Mouse (Mus musculus) CH12.LX (cell line): ENCODE results near the gene Map3k11. TPM values are rescaled to one million over a fixed set of nuclear protein-coding genes. Genes with fewer than 3 reads are reported as not detected.
A peak's percentile ranks its signal among the peaks of the same experiment; 100 is the strongest.

Experiments used
- DNase-seq: peaks from one replicate; pipeline ENCODE4 v3.0.0-alpha.2; 2013; ENCODE audit errors: extremely low read depth
- H3K27ac ChIP-seq: 2 replicates; pipeline ENCODE4 v1.5.1; 2012; ENCODE audit warnings: low read depth, mild to moderate bottlenecking, control low read depth, moderate library complexity; ENCODE audit not compliant: insufficient read depth
- H3K27me3 ChIP-seq: replicated peaks from 2 replicates; pipeline ENCODE3; 2012; ENCODE audit warnings: inconsistent platforms
- H3K36me3 ChIP-seq, 2 experiments: replicated peaks in 1 of 2; 2 replicates each; pipeline versions ENCODE3 to v1.6.1; 2012; ENCODE audit warnings: inconsistent platforms in 1 of 2, low read length in 1 of 2, mild to moderate bottlenecking in 1 of 2, mixed read lengths in 1 of 2, moderate library complexity in 1 of 2; ENCODE audit not compliant: control insufficient read depth in 1 of 2, insufficient read depth in 1 of 2
- H3K4me1 ChIP-seq, 2 experiments: 2 replicates each; pipeline ENCODE4 v1.6.1; 2012; ENCODE audit warnings: inconsistent platforms in 1 of 2, moderate library complexity in 1 of 2; ENCODE audit not compliant: insufficient read depth in 2 of 2, control insufficient read depth in 1 of 2
- H3K4me2 ChIP-seq: 2 replicates; pipeline ENCODE4 v1.6.1; 2012; ENCODE audit warnings: low read depth, mild to moderate bottlenecking, control low read depth; ENCODE audit not compliant: poor library complexity, insufficient read depth, severe bottlenecking
- H3K4me3 ChIP-seq, 3 experiments: fragments of 150-350 bp in 1 of 3; sonication (generic) in 1 of 3; replicated peaks in 1 of 3; 2 replicates each; pipeline versions ENCODE3 to v1.5.1; 2011 to 2012; ENCODE audit warnings: low read depth in 2 of 3, low read length in 2 of 3, mild to moderate bottlenecking in 2 of 3, moderate library complexity in 2 of 3, control low read depth in 1 of 3, improper control_type of control experiment in 1 of 3, inconsistent platforms in 1 of 3, mixed read lengths in 1 of 3; ENCODE audit not compliant: poor library complexity in 1 of 3
- H3K79me2 ChIP-seq: replicated peaks from 2 replicates; pipeline ENCODE4 v1.6.1; 2012; ENCODE audit warnings: mild to moderate bottlenecking, moderate library complexity; ENCODE audit not compliant: control insufficient read depth, poor library complexity, insufficient read depth, severe bottlenecking; ENCODE audit errors: extremely low read depth
- H3K9ac ChIP-seq: 2 replicates; pipeline ENCODE4 v1.6.1; 2012; ENCODE audit warnings: low read depth, mild to moderate bottlenecking, control low read depth, moderate library complexity; ENCODE audit not compliant: insufficient read depth
- H3K9me3 ChIP-seq: replicated peaks from 2 replicates; pipeline ENCODE3; 2012; ENCODE audit warnings: low read length, inconsistent platforms, mixed read lengths
- BHLHE40 ChIP-seq: IDR thresholded peaks from 2 replicates; pipeline ENCODE4 v1.6.1; 2011; ENCODE audit warnings: mild to moderate bottlenecking, low read depth, low read length, improper control_type of control experiment
- CHD2 ChIP-seq: IDR thresholded peaks from 2 replicates; pipeline ENCODE4 v1.6.1; 2011; ENCODE audit warnings: low read length, improper control_type of control experiment
- CTCF ChIP-seq, 2 experiments: IDR thresholded peaks in 1 of 2; conservative IDR thresholded peaks in 1 of 2; 2 replicates each; pipeline ENCODE4 v1.5.1; 2011 to 2012; ENCODE audit warnings: low read depth in 2 of 2, low read length in 2 of 2, improper control_type of control experiment in 1 of 2, inconsistent platforms in 1 of 2, mild to moderate bottlenecking in 1 of 2, moderate library complexity in 1 of 2
- EP300 ChIP-seq: IDR thresholded peaks from 2 replicates; pipeline ENCODE4 v1.6.1; 2011; ENCODE audit warnings: low read length, improper control_type of control experiment
- HCFC1 ChIP-seq: IDR thresholded peaks from 2 replicates; pipeline ENCODE4 v1.6.1; 2012; ENCODE audit warnings: low read depth, mild to moderate bottlenecking, inconsistent platforms, low read length, improper control_type of control experiment
- IRF4 ChIP-seq: IDR thresholded peaks from 2 replicates; pipeline ENCODE4 v1.6.1; 2014; ENCODE audit warnings: low read depth, mild to moderate bottlenecking, inconsistent platforms, low read length, improper control_type of control experiment
- JUND ChIP-seq: conservative IDR thresholded peaks from 2 replicates; pipeline ENCODE4 v1.6.1; 2011; ENCODE audit warnings: low read depth, low read length, improper control_type of control experiment
- KAT2A ChIP-seq: IDR thresholded peaks from 2 replicates; pipeline ENCODE4 v1.6.1; 2012; ENCODE audit warnings: low read length, improper control_type of control experiment, inconsistent platforms; ENCODE audit not compliant: insufficient replicate concordance
- MAFK ChIP-seq: IDR thresholded peaks from 2 replicates; pipeline ENCODE4 v1.6.1; 2011; ENCODE audit warnings: low read length, improper control_type of control experiment; ENCODE audit not compliant: insufficient replicate concordance
- MAX ChIP-seq: IDR thresholded peaks from 2 replicates; pipeline ENCODE4 v1.6.1; 2011; ENCODE audit warnings: low read length, improper control_type of control experiment
- MYC ChIP-seq: IDR thresholded peaks from 2 replicates; pipeline ENCODE4 v1.6.1; 2011; ENCODE audit warnings: low read depth, mild to moderate bottlenecking, improper control_type of control experiment, low read length
- RAD21 ChIP-seq: IDR thresholded peaks from 2 replicates; pipeline ENCODE4 v1.6.1; 2011; ENCODE audit warnings: low read depth, mild to moderate bottlenecking, low read length, improper control_type of control experiment, moderate library complexity
- RCOR1 ChIP-seq: conservative IDR thresholded peaks from 2 replicates; pipeline ENCODE4 v1.6.1; 2012; ENCODE audit warnings: low read depth, mild to moderate bottlenecking, inconsistent platforms, low read length, improper control_type of control experiment
- SMC3 ChIP-seq: IDR thresholded peaks from 2 replicates; pipeline ENCODE4 v1.6.1; 2011; ENCODE audit warnings: low read depth, low read length, improper control_type of control experiment
- TBP ChIP-seq: conservative IDR thresholded peaks from 2 replicates; pipeline ENCODE4 v1.6.1; 2011; ENCODE audit warnings: low read depth, low read length, improper control_type of control experiment
- dilution Hi-C: fragments of 300-500 bp; cut with MboI; formaldehyde crosslinking; loops from 2 replicates; pipeline ENCODE4 v1.14.3; 2020; ENCODE audit warnings: low sequenced_read_pairs; ENCODE audit not compliant: extremely low pct_unique_long_range_greater_than_20kb, extremely low pct_ligation_motif_present
- in situ Hi-C: fragments of 300-500 bp; cut with MboI; formaldehyde crosslinking; loops from 3 replicates; pipeline ENCODE4 v1.14.3; 2019; ENCODE audit warnings: low sequenced_read_pairs, low pct_ligation_motif_present, low pct_unique_long_range_greater_than_20kb, mixed read lengths
- polyA plus RNA-seq: library from polyadenylated mRNA; unstranded; fragments of >175 nt; gene quantifications from 2 replicates; pipeline ENCODE4 v1.2.1, GENCODE M21; 2012; ENCODE audit warnings: low read depth; ENCODE audit not compliant: insufficient read length
- total RNA-seq, 2 experiments: library from RNA; depleted of rRNA; stranded (reverse); fragments of 300-350 nt in 1 of 2; fragments of >200 nt in 1 of 2; gene quantifications; 2 replicates each; pipeline ENCODE4 v1.2.3; 2012 to 2014

The Map3k11 gene
- total and polyA plus RNA-seq, 3 experiments: 6.0 to 16.0 (median 13.5) TPM

- peak; percentile 94 for TF ChIP-seq CHD2
These were observed at the start of gene Map3k11, which contains the start of gene Pcnx3 (continued) for GRCm38 (mm10) chr19:5688200-5689087.

- DNase-seq: no peak
- Histone ChIP-seq H3K79me2 (peaks cover 14% of the 10 kb centered on the region), H3K4me1 (peaks cover 6 to 26% of the 10 kb centered on the region in 2 experiments), H3K27ac (no peak overlapping the region), H3K9ac (no peak overlapping the region), H3K9me3 (no peaks in the 10 kb centered on the region), H3K4me3 (no peak overlapping the region), H3K36me3 (peaks cover 63 to 69% of the 10 kb centered on the region in 2 experiments), H3K4me2 (no peak overlapping the region), H3K27me3 (no peaks in the 10 kb centered on the region)
- dilution Hi-C loops (no loop called here), in situ Hi-C loops (no loop called here)
- TF ChIP-seq HCFC1: no peak
- TF ChIP-seq MAFK: no peak
- TF ChIP-seq RCOR1: no peak
- TF ChIP-seq EP300: no peak
- TF ChIP-seq IRF4: no peak
- TF ChIP-seq SMC3: no peak
- TF ChIP-seq MYC: no peak
- no peak for TF ChIP-seq MAX
- TF ChIP-seq KAT2A: no peak
- no peak for TF ChIP-seq JUND
- no peak for TF ChIP-seq BHLHE40
- TF ChIP-seq RAD21: no peak
These were observed 48.2 kb upstream of the Map3k11 start for GRCm38 (mm10) chr19:5640339-5640738.

- H3K4me3 ChIP-seq: no peak overlapping the region
- peaks cover 68 to 76% of the 10 kb centered on the region in 2 experiments for H3K36me3 ChIP-seq
- TF ChIP-seq SMC3: no peak
- no peak for TF ChIP-seq RCOR1
- TF ChIP-seq IRF4: no peak
- TF ChIP-seq CTCF (conservative IDR thresholded peaks at IDR 0.05 in 1 of 2, IDR thresholded peaks at IDR 0.05 in 1 of 2; ENCODE audit: low read depth in 2 of 2, low read length in 2 of 2): no peak
- no peak for TF ChIP-seq MAFK
- no peak for TF ChIP-seq TBP
- TF ChIP-seq MYC: no peak
- DNase-seq: no peak
- no peaks in the 10 kb centered on the region for H3K27me3 ChIP-seq
- dilution Hi-C loops (no loop called here), in situ Hi-C loops (no loop called here)
- H3K4me1 ChIP-seq: peaks cover 6 to 26% of the 10 kb centered on the region in 2 experiments
- no peak overlapping the region for H3K9ac ChIP-seq
- no peaks in the 10 kb centered on the region for H3K9me3 ChIP-seq
- H3K27ac ChIP-seq: no peak overlapping the region
- no peak overlapping the region for H3K4me2 ChIP-seq
- H3K79me2 ChIP-seq: peaks cover 14% of the 10 kb centered on the region
These were observed 47.5 kb upstream of the Map3k11 start for GRCm38 (mm10) chr19:5641021-5641420.
